Mouse (Mus musculus) adrenal gland, postnatal 36 days (tissue): ENCODE results near the gene Vmn2r24. TPM values are rescaled to one million over a fixed set of nuclear protein-coding genes. Genes with fewer than 3 reads are reported as not detected.
"Not testable (repeated sequence)": the region's sequence is repeated elsewhere in the genome, so short reads cannot be mapped to it uniquely, and the experiment has no call there.

Experiments used
- DNase-seq, 2 experiments: peaks; one replicate each; pipeline ENCODE4 v3.0.0; 2021; ENCODE audit warnings: mixed read lengths in 1 of 2
- long read RNA-seq, 2 experiments: library from polyadenylated mRNA; stranded (forward); transcript quantifications; one replicate each; pipeline ENCODE4 v2.0.0; 2021; ENCODE audit warnings: borderline sequencing depth in 2 of 2
- total RNA-seq, 2 experiments: library from RNA; stranded (reverse); gene quantifications; 2 replicates each; pipeline ENCODE4 v1.2.3; 2021

Gene Vmn2r24
- total RNA-seq: not detected
- long read RNA-seq, experiment 1: 0 reads
- long read RNA-seq, experiment 2: 0 reads

- no peak for DNase-seq
These were observed at the start of gene Vmn2r24 for GRCm38 (mm10) chr6:123778579-123778978. Gene Vmn2r24, plus strand, starts transcription at chr6:123778879.

GRCm38 (mm10) chr6:123770031-123770430, 8.6 kb upstream of the Vmn2r24 start:
- no peak for DNase-seq

- DNase-seq: no peak
These were observed 6.2 kb downstream of the Vmn2r24 start for GRCm38 (mm10) chr6:123784857-123785256.

- DNase-seq: no peak
These were observed 15.1 kb downstream of the Vmn2r24 start for GRCm38 (mm10) chr6:123793746-123794145.

- DNase-seq: not testable (repeated sequence)
These were observed 31.6 kb downstream of the Vmn2r24 start for GRCm38 (mm10) chr6:123810291-123810690.

- DNase-seq: no peak
These were observed 41.3 kb downstream of the Vmn2r24 start for GRCm38 (mm10) chr6:123819951-123820350.

GRCm38 (mm10) chr6:123853363-123853762, 74.7 kb downstream of the Vmn2r24 start, which contains the start of gene Vmn2r25:
Gene Vmn2r25, minus strand, starts transcription at chr6:123853463.
- DNase-seq: not testable (repeated sequence)

Other genes starting within 250 kb of the Vmn2r24 start
- gene Vmn2r21, start 245.5 kb upstream of the Vmn2r24 start, total RNA-seq: not detected
- not detected for gene Vmn2r22, start 128.2 kb upstream of the Vmn2r24 start, total RNA-seq
- not detected for gene Vmn2r23, start 76.2 kb upstream of the Vmn2r24 start, total RNA-seq
- not detected for gene Vmn2r25, start 74.6 kb downstream of the Vmn2r24 start, total RNA-seq
- gene Vmn2r26, start 245.7 kb downstream of the Vmn2r24 start, total RNA-seq: not detected